Mouse (Mus musculus) C2C12 (cell line): Measurements from ENCODE around the gene Rc3h1.
"Not testable (repeated sequence)": the region's sequence is repeated elsewhere in the genome, so short reads cannot be mapped to it uniquely, and the experiment has no call there.

ENCODE experiments used
- CTCF ChIP-seq: IDR thresholded peaks from one replicate; pipeline ENCODE4 v1.5.1; 2011; ENCODE audit not compliant: control insufficient read depth, insufficient read depth, insufficient read length
- MYOD1 ChIP-seq: IDR thresholded peaks from one replicate; pipeline ENCODE4 v1.6.1; 2011; ENCODE audit warnings: low read depth; ENCODE audit not compliant: control insufficient read depth, insufficient read length
- MYOG ChIP-seq: IDR thresholded peaks from one replicate; pipeline ENCODE4 v1.6.1; 2011; ENCODE audit not compliant: control insufficient read depth, insufficient read length; ENCODE audit errors: extremely low read depth
- USF1 ChIP-seq: IDR thresholded peaks from one replicate; pipeline ENCODE4 v1.6.1; 2011; ENCODE audit warnings: low read depth, mild to moderate bottlenecking, control low read depth, moderate library complexity

GRCm38 (mm10) chr1:160881378-160881777 lies 24.8 kb upstream of the Rc3h1 start:
- not testable (repeated sequence) for TF ChIP-seq CTCF, USF1, MYOG, MYOD1
